Mouse (Mus musculus): ENCODE results near the gene Loxl3.
A peak's percentile ranks its signal among the peaks of the same experiment; 100 is the strongest.

The Loxl3 gene

GRCm38 (mm10) chr6:83033249-83034185 lies at the start of gene Loxl3, which contains the start of gene Dok1:
Gene Loxl3, plus strand, starts transcription at chr6:83034173.
Gene Dok1, minus strand, starts transcription at chr6:83033471.
- no peak for TF ChIP-seq POU5F1 (IDR thresholded peaks at IDR 0.05; ENCODE audit: borderline replicate concordance, low read length)
- no peak; the same call in 1 of the 2 replicates for TF ChIP-seq NANOG (IDR thresholded peaks at IDR 0.05; ENCODE audit: borderline replicate concordance, low read length)
- no peak for TF ChIP-seq CTCF (conservative IDR thresholded peaks at IDR 0.05; ENCODE audit: low read length)
- H3K36me3 ChIP-seq (ENCODE audit: insufficient read depth, low read length), result no peaks in the 10 kb centered on the region
- peaks cover 53% of the 10 kb centered on the region for H3K4me1 ChIP-seq (replicated peaks; ENCODE audit: low read depth, low read length)
- no peaks in the 10 kb centered on the region for H3K9me3 ChIP-seq (ENCODE audit: low read length)
- peaks cover 97% of the 10 kb centered on the region for H3K27me3 ChIP-seq (ENCODE audit: insufficient read depth, low read length)
- H3K4me3 ChIP-seq (replicated peaks; ENCODE audit: low read length), result peak within 1 kb of the TSS; percentile 78

- Histone ChIP-seq H3K36me3 (ENCODE audit: insufficient read depth, low read length) (no peaks in the 10 kb centered on the region), H3K9me3 (ENCODE audit: low read length) (no peaks in the 10 kb centered on the region)
- no peak for TF ChIP-seq POU5F1 (IDR thresholded peaks at IDR 0.05; ENCODE audit: borderline replicate concordance, low read length)
- no peak for TF ChIP-seq CTCF (conservative IDR thresholded peaks at IDR 0.05; ENCODE audit: low read length)
- TF ChIP-seq NANOG (IDR thresholded peaks at IDR 0.05; ENCODE audit: borderline replicate concordance, low read length), result no peak
Measured at GRCm38 (mm10) chr6:82987411-82987971, 46.5 kb upstream of the Loxl3 start.

DNA sequence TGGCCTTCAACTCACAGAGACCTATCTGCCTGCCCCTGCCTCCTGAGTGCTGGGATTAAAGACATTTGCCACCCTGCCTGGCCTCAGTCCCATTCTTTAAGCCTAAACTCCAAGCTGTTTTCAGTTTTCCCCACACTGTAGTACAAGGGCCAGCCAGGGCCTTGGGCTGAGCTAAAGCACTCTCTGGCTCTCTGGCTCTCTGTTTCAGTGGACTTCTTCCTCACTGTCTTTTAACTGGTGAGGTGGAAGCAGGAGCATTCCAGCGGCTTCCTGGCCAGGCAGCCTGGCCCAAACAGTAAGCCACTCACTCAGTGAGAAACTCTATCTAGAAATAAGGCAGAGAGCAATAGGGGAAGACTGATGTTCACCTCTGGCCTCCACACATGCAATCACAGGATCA lies 40.3 kb upstream of the Loxl3 start:
- H3K9me3 ChIP-seq (ENCODE audit: low read length), result no peaks in the 10 kb centered on the region
- no peak for TF ChIP-seq NANOG (IDR thresholded peaks at IDR 0.05; ENCODE audit: borderline replicate concordance, low read length)
- no peak overlapping the region for H3K4me3 ChIP-seq (replicated peaks; ENCODE audit: low read length)
- H3K27me3 ChIP-seq (ENCODE audit: insufficient read depth, low read length), result peaks cover 13% of the 10 kb centered on the region
- H3K36me3 ChIP-seq (ENCODE audit: insufficient read depth, low read length), result no peaks in the 10 kb centered on the region
- peaks cover 4% of the 10 kb centered on the region; the same call in 1 of the 2 replicates for H3K4me1 ChIP-seq (replicated peaks; ENCODE audit: low read depth, low read length)

More at GRCm38 (mm10) chr6:82987411-82987971, 46.5 kb upstream of the Loxl3 start:
- Histone ChIP-seq H3K4me1 (replicated peaks; ENCODE audit: low read depth, low read length) (no peaks in the 10 kb centered on the region), H3K4me3 (replicated peaks; ENCODE audit: low read length) (no peak overlapping the region), H3K27me3 (ENCODE audit: insufficient read depth, low read length) (no peaks in the 10 kb centered on the region)

- H3K4me1 ChIP-seq (replicated peaks; ENCODE audit: low read depth, low read length), result peaks cover 4% of the 10 kb centered on the region; the same call in 1 of the 2 replicates
- no peak overlapping the region for H3K4me3 ChIP-seq (replicated peaks; ENCODE audit: low read length)
- no peaks in the 10 kb centered on the region for H3K36me3 ChIP-seq (ENCODE audit: insufficient read depth, low read length)
- no peaks in the 10 kb centered on the region for H3K9me3 ChIP-seq (ENCODE audit: low read length)
- peaks cover 13% of the 10 kb centered on the region for H3K27me3 ChIP-seq (ENCODE audit: insufficient read depth, low read length)
- TF ChIP-seq CTCF (conservative IDR thresholded peaks at IDR 0.05; ENCODE audit: low read length) (no peak), NANOG (IDR thresholded peaks at IDR 0.05; ENCODE audit: borderline replicate concordance, low read length) (no peak), POU5F1 (IDR thresholded peaks at IDR 0.05; ENCODE audit: borderline replicate concordance, low read length) (no peak)
Measured at GRCm38 (mm10) chr6:82994372-82994771, 39.6 kb upstream of the Loxl3 start.

GRCm38 (mm10) chr6:82996740-82997315 lies 37.1 kb upstream of the Loxl3 start:
- no peak overlapping the region for H3K4me3 ChIP-seq (replicated peaks; ENCODE audit: low read length)
- peak; percentile 83 for TF ChIP-seq CTCF (conservative IDR thresholded peaks at IDR 0.05; ENCODE audit: low read length)
- no peak for TF ChIP-seq POU5F1 (IDR thresholded peaks at IDR 0.05; ENCODE audit: borderline replicate concordance, low read length)

GRCm38 (mm10) chr6:82997511-82998102 lies 36.4 kb upstream of the Loxl3 start:
- Histone ChIP-seq H3K4me1 (replicated peaks; ENCODE audit: low read depth, low read length) (peaks cover 4% of the 10 kb centered on the region; the same call in 1 of the 2 replicates), H3K36me3 (ENCODE audit: insufficient read depth, low read length) (no peaks in the 10 kb centered on the region), H3K4me3 (replicated peaks; ENCODE audit: low read length) (no peak overlapping the region), H3K9me3 (ENCODE audit: low read length) (no peaks in the 10 kb centered on the region), H3K27me3 (ENCODE audit: insufficient read depth, low read length) (peaks cover 13% of the 10 kb centered on the region)
- no peak for TF ChIP-seq POU5F1 (IDR thresholded peaks at IDR 0.05; ENCODE audit: borderline replicate concordance, low read length)

More at GRCm38 (mm10) chr6:82996740-82997315, 37.1 kb upstream of the Loxl3 start:
- Histone ChIP-seq H3K27me3 (ENCODE audit: insufficient read depth, low read length) (peaks cover 13% of the 10 kb centered on the region), H3K36me3 (ENCODE audit: insufficient read depth, low read length) (no peaks in the 10 kb centered on the region), H3K9me3 (ENCODE audit: low read length) (no peaks in the 10 kb centered on the region), H3K4me1 (replicated peaks; ENCODE audit: low read depth, low read length) (peaks cover 4% of the 10 kb centered on the region; the same call in 1 of the 2 replicates)

DNA sequence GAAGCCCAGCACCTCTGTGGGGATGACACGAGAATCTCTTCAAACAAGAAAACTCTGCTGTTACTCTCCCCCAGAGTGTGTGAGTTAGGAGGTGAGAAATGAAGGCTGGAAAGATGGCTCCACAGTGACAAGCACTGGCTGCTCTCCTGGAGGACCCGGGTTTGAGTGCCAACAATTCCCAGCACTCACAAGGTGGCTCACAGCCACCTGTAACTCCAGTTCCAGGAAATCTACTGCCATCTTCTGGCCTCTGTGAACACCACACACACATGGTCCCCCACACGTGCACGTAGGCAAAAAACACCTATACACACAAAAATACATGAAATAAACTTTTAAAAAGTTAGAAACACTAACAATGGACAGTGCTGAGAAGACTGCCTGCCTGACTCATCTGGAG lies 35.6 kb upstream of the Loxl3 start:
- H3K4me1 ChIP-seq (replicated peaks; ENCODE audit: low read depth, low read length), result peaks cover 4% of the 10 kb centered on the region; the same call in 1 of the 2 replicates
- H3K4me3 ChIP-seq (replicated peaks; ENCODE audit: low read length), result no peak overlapping the region
- peaks cover 13% of the 10 kb centered on the region for H3K27me3 ChIP-seq (ENCODE audit: insufficient read depth, low read length)
- no peaks in the 10 kb centered on the region for H3K36me3 ChIP-seq (ENCODE audit: insufficient read depth, low read length)
- H3K9me3 ChIP-seq (ENCODE audit: low read length), result no peaks in the 10 kb centered on the region
- TF ChIP-seq POU5F1 (IDR thresholded peaks at IDR 0.05; ENCODE audit: borderline replicate concordance, low read length) (no peak), CTCF (conservative IDR thresholded peaks at IDR 0.05; ENCODE audit: low read length) (no peak), NANOG (IDR thresholded peaks at IDR 0.05; ENCODE audit: borderline replicate concordance, low read length) (no peak)

DNA sequence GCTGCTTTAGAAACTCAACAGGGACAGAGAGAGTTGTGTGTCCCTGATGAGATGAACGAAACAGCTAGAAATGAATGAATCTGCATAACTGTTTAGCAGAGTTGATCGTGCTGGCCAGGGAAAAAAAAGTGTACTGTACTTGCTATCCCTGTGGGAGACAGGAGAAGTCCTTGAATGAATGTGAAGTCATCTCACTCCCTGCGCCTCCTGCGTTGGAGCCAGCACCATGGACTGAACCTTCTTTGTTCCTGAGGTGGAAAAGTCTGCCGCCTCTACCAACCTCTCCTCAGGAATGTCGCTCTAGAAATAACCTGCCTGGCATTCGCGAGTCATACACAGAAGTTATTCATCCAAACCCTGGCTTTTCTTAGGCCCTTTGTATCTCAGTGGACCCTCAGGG lies 34.0 kb upstream of the Loxl3 start:
- Histone ChIP-seq H3K4me1 (replicated peaks; ENCODE audit: low read depth, low read length) (peaks cover 4% of the 10 kb centered on the region; the same call in 1 of the 2 replicates), H3K36me3 (ENCODE audit: insufficient read depth, low read length) (no peaks in the 10 kb centered on the region), H3K27me3 (ENCODE audit: insufficient read depth, low read length) (peaks cover 8% of the 10 kb centered on the region), H3K9me3 (ENCODE audit: low read length) (no peaks in the 10 kb centered on the region), H3K4me3 (replicated peaks; ENCODE audit: low read length) (no peak overlapping the region)
- TF ChIP-seq NANOG (IDR thresholded peaks at IDR 0.05; ENCODE audit: borderline replicate concordance, low read length), result no peak
- no peak for TF ChIP-seq CTCF (conservative IDR thresholded peaks at IDR 0.05; ENCODE audit: low read length)
- no peak for TF ChIP-seq POU5F1 (IDR thresholded peaks at IDR 0.05; ENCODE audit: borderline replicate concordance, low read length)

Data from E14TG2a.4 (cell line).